Mouse (Mus musculus) layer of hippocampus, postnatal 25 days (tissue): ENCODE results near the gene Pkp2. TPM values are rescaled to one million over a fixed set of nuclear protein-coding genes. Genes with fewer than 3 reads are reported as not detected.
"Not testable (repeated sequence)": the region's sequence is repeated elsewhere in the genome, so short reads cannot be mapped to it uniquely, and the experiment has no call there.

ENCODE experiments used
- DNase-seq, 2 experiments: peaks; one replicate each; pipeline ENCODE4 v3.0.0; 2022; ENCODE audit warnings: mixed read lengths in 2 of 2, low spot score in 1 of 2; ENCODE audit errors: extremely low spot score in 1 of 2
- total RNA-seq, 2 experiments: library from RNA; stranded (reverse); gene quantifications; 2 replicates each; pipeline ENCODE4 v1.2.3; 2021

Gene Pkp2
- total RNA-seq: 10 to 100 TPM; 43.7 to 44.9 TPM

DNA sequence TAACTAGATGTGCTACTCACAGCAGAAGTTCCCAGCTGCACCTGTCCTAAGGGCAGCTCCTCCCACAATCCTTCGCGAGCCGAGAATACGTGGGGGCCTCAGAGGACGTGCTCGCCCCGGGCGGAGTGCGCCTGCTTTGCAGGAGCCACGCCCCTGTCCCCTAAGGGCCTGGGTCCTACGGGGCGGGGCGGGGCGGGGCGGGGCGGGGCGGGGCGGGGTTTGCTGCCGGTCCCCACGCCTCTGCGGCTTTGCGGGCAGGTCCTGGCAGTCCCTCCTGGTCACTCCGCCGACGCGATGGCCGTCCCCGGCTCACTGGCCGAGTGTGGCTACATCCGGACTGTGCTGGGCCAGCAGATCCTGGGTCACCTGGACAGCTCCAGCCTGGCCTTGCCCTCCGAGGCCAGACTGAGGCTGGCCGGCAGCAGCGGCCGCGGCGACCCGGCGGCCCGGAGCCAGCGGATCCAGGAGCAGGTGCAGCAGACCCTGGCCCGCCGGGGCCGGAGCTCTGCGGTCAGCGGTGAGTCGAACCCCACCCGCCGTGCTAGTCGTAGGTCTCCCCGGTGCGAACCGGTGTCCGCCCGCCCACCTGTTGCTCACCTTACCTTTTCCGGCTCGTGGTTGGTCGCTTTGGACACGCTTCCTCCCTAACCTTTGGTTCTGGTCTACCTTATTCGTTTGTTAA, at the start of gene Pkp2:
TSS of gene Pkp2 (plus strand) at position 240 of the 682 bp plus-strand sequence.
- peak in 1 of 2 experiments; percentile 45 for DNase-seq

DNA sequence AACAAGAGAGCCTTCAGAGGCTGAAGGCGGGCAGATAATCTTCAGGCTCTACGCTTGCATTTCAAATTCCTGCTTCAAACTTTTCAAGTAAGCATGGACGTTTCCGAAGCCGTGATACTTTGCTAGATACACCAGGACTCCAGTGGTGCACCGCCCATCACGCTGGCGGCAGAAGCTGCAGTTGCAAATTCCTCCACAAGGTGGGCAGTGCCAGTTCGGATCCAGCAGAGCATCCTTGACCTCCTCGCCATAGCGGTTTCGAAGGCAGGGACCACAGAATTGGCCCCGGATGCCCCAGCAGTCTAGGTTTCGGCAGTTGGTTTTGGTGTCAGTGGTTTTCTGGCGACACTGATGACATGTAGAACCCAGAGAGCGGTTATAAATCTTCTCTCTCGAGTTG, 15.7 kb upstream of the Pkp2 start:
- DNase-seq: no peak

DNA sequence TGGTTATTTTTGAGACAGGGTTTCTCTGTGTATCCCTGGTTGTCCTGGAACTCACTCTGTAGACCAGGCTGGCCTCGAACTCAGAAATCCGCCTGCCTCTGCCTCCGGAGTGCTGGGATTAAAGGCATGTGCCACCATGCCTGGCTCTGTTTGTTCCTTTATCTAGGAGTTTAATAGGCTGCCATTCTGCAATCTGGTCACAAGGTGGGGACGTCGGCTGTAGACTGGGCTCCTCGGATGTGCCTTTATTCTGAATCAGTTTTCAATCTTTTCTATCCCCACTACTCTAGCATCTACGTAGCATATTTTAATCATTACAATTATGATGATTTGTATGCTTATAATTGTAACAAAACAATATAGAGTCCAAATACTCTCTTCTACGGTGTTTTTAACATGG, 11.1 kb upstream of the Pkp2 start:
- not testable (repeated sequence) for DNase-seq

DNA sequence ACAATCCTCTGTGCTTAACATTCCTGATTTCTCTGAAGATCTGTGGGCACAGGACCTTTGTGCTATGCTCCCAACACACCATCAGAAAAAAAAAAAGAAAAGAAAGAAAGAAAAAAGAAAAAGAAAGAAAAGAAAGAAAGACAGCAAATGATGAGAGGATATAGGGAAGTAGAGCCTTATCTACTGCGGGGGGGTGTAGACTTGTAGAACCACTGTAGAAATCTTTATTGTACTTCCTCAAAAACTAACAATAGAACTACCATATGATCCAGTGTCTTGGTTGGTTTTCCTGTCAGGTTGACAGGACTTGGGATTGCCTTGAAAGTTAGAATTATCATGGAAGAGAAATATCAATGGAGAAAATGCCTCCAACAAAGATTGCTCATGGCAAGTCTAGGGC, 8.5 kb upstream of the Pkp2 start:
- DNase-seq: no peak

DNA sequence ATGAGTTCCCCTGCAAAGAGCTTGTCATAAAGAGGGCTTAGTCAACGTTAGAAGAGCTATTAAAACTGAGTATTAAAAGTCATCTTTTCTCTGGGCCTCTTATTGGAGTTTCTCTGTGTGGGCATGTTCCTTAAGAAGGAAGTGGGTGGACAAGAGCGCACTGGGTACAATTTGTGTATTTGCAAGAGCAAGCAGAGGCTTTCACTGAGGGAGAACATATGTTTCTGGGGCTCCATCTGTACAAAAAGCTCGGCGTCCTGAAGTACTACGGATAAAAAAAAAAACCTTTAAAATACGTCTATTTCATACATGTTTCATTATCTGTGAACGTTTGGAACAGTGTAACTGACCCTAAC, 417 bp upstream of the Pkp2 start:
- no peak for DNase-seq

DNA sequence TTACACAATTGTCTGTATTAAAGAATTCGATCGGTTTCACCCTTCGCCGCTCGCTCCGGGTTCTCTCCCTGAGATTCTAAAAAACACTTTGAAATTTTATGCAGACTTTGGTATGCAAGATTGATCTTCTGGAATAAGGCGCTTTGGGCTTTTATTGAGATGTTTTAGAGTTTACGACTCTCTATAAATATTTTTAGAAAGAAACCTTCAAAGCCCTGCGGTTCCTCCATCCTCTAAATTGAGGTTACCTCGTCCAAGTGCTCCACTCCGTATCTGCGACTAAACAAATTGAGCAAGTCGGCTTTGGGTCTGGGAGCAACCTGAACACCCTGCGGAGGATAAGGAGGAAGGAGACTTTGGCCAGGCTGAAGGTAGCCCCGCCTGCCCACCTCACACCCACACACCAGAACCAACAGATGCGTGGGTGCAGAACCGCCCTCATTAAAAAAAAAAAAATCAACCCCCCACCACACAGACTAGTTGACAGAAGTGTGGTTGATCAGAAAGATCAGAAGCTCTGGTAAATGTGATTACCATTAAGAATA, 715 bp downstream of the Pkp2 start:
- no peak for DNase-seq

DNA sequence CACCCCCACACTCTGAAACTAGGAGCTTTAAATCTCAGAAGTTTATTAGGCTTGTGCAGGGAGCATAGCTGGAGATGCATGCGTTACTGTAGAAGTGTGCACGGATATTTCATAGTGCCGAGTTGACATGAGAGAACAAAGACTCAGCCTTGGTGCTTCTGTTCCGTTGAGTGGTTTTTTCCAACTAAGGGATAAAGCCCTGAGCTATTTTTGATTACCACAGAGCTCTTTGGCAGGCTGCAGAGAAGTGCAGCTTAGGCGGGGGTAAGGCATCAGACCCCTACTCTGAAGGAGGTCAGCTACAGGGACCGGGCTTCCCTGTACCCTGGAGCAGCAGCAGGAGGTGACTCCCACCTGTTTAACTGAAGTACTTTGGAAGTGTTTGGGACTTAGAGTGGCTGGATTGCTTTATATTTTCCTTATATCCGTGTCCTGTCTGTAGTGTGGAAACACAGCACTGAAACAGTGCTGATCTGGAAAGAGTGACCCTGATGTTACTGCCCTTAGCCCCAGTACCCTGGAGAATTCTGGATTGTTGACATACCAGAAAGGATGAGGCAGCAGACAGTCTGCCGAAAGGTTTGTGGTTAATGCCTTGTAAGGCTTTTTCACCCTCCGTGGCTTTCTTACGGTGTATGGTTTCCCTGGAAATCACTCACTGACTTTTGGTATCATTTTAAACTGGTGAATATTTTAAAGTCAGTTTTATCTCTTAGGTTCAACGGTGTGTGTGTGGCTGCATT, 2.7 kb downstream of the Pkp2 start:
- no peak for DNase-seq

DNA sequence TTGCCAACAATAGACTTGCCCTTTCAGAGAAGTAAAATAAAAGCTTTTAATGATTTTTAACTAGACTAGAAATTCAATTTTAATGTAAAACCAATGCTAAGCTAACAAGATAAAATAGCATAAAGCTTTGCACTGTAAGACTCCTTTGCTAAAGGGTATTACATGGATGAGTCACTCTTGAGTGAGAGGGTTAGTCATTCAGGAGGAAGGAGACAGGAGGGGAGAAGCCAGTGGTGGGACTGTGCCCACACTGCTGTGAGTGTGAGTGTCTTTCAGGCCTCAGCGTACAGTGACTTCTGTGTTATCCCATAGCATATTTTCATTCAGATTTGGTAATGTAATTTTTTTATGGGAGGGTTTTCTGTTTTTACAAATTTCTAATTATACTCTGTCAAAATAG, 3.8 kb downstream of the Pkp2 start:
- no peak for DNase-seq

DNA sequence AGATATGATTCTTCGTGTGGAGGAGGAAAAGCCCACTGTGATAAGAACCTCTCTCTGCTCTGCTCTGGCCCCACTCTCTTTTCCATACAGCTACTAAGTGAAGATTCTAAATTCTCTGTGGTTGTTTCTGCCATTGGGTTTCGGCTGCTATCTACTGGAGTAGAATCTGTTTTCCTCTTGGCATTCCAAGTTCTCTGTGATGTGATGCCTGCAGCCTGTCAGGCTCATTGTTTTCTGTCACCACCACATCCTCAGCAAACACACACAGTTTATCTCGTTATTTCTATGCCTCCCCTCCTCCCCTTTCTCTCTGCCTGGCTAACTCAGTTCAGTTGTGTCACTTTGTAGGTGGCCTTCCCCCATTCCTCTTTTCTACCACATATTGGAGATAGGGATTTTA, 6.7 kb downstream of the Pkp2 start:
- no peak for DNase-seq

DNA sequence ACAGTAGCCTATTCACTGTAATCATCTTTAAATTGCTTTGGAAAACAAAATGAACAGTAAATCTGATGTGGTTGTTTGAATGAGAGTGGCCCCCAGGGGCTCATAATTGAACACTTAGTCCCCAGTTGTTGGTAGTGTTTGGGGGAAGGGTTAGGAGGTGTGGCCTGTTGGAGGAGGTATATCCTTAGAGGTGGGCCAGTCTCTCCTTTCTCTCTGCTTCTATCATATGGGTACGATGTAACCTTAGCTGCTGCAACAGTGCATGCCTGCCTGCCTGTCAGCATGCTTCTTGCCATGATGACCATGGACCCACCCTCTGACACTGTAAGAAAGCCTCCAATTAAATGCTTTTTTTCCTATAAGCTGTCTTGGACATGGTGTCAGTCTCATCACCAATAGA, 9.5 kb downstream of the Pkp2 start:
- DNase-seq: no peak

DNA sequence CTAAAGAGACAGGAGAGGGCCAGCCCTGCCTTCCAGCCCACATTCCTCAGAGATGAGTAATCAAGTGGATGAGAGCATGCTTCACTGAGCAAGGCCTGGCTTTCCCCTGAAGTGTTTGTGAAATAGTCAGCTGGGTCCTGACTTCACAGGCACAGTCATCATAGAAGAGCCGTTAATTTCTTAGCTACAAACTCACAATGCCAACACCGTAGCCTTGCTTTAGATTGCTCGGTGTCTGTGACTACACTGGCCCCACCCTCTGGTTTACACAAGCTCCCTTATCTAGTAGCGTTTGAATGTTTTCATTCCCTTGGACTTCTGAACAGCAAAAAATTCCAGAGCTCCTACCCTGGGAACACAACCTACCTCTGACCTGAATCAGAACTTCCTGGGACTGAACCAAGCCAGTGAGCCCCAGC, 11.4 kb downstream of the Pkp2 start:
- DNase-seq: no peak

DNA sequence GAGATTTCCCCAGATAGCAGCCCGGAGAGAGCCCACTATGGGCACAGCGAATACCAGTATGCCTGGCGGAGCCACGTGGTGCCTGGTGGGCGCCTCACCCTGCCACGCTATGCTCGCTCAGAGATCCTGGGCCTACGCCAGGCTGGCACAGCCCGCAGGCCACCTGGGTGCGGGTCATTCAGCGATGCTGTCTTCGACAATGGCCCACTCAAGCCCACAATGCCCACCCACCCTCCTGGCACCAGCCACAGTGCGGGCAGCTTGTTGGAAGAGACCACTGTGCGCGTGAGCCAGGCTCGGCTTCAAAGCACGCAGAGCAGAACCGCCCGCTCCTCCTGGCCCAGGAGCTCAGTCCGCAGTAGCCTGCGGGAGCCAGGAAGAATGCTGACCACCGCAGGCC, 12.7 kb downstream of the Pkp2 start:
- DNase-seq: peak; percentile 22 to 28

DNA sequence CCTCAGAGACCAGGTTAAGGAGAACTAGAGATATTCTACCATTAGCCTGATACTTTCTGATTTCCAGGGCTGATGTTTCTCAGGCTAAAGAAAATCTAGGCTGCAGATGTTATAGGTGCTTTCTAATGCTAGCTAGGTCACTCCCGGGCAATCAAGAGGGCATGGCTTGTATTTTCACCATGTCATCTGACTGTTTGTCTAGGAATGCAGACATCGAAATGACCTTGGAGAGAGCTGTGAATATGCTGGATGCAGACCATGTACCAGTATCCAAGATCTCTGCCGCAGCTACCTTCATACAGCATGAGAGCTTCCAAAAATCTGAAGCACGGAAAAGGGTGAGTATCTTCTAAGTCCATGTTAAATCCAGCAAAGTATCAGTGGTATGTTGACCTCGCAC, 17.3 kb downstream of the Pkp2 start:
- DNase-seq: no peak

DNA sequence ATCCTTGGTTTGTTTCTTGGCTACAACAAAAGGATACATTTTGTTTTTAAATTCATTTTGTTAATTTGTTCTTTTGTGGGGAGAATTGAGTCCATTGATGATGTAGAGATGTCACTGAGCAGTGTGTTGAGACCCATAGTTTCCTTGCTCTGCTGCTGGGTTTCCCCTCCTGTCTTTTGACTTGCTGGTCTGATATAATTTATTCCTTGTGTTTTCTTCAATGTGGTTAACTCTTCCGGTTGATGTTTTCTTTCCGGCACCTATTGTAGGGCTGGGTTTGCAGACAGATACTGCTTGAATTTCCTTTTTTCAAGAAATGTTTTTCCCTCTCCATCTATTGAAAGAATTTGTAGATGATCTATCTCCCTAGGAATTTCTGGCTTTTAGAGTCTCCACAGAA, 20.8 kb downstream of the Pkp2 start:
- DNase-seq: no peak

DNA sequence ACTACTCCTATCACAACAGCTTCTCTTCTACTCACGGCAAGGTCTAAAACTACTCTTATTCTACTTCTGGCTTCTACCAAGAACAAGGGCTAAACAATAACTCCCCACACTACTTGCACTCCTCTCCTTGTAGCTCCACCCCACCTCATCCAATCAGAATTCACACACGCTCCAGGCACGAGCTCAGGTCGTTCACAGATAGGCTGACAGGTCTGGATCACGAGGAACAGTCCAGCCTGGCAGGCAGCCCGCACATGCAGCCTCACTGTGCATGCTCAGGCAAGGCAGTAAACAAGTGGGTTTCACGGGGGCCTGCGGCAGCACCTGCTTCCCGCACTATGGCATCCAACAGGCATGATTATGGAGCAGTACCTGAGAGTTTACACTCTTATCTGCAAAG, 23.6 kb downstream of the Pkp2 start:
- not testable (repeated sequence) for DNase-seq

DNA sequence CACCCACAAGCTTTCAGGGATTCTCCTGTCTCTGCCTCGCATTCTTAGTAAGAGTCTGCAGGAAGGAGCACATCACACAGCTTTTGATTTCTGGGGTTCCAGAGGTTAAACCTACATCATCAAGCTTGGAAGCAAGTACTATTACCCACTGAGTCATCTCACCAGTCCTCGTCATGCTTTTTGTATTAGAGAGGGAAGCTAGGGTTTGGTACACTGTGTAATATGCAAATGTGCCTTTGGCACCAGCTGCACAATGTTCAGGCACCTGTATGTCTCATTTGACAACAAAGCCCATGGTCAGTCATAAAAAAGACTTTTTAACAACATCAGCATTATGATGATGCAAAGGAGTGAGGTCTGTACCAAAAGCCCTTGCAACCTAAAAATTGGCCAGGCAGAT, 25.2 kb downstream of the Pkp2 start:
- DNase-seq: no peak

DNA sequence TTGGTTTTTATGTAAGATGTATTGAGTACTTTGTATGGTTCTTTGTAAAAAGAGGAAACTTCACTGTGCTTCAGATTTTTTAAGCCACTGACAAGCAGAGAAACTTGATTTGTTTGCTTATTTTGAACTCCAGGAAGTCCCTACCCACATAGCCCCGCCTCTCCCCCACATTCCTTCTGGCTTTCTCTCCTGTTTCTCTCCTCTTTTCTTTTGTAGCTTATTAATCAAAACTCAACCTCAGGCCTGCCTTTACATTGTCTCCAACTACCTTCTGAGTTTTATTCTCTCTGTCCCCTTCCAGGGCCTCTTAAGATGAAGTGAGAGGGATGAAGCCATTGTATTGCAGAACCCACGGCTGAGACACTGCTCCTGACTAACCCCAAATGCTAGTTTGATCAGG, 31.6 kb downstream of the Pkp2 start:
- no peak for DNase-seq

DNA sequence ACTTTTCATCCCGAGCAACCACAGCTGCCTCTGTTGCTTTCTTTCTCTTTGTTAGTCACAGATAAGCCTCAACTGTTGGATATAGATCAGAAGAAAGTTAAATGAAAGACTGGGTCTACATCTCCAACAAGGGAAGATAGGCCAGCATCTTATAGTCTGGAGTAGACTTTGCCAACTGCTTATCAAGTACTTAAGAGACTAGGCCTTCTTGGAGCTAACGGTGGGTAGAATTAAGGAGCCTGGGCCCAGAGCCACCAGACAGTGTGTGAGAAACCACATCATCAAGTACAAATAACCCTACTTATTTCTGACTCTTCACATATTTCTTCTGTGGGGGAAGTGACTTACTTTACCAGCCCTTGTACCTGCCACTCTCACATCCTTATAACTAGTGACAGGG, 37.4 kb downstream of the Pkp2 start:
- no peak for DNase-seq

DNA sequence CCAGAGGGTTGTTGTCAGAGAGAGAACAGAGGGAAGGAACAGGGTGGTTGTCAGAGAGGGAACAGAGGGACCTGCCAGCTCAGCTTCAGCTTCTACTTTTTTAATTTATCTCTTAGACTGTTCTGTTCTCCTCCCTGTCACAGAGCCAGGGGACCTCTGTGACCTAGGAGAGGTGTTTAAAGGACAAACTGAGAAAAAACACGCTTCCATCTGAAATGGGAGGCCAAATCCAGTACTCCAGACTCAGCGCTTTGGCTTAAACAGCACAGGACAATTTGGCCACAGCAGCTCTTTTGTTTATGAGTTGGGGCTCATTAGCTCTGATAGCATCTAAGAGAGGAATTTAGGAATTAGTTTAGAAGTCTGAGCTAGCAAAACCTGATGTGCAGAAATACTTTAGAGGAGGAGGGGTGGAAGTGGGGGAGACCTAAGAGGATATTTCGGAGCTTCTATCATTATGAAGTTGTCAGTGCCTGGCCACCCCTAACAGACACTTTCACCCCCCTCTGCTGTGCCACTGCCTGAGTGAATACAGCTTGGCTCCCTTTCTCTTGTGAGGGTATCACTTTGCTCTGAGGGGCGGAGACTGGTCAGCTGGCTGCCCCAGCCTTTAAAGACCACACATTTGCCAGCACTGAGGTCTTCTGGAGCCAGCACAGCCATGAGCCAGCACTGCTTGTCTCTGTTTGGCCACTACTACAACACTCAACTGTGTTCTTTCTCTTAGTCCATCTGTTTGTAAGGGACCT, 40.4 kb downstream of the Pkp2 start:
- no peak for DNase-seq

DNA sequence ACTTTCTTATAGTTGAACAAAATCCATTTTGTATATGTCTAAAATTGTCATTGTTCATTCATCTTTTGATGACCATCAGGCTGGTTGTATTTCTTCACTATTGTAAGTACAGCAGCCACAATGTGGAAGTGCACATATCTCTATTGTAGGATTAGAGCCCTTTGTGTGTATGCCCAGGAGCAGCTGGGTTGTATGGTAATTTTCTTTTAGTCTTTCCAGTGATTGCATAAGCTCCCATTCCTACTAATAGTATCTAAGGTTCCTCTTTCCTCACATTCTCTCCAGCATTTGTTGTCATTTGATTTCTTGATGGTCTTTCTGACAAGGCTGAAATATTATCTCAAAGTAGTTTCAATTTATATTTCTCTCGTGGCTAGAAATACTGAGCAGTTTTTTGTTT, 42.1 kb downstream of the Pkp2 start:
- no peak for DNase-seq

DNA sequence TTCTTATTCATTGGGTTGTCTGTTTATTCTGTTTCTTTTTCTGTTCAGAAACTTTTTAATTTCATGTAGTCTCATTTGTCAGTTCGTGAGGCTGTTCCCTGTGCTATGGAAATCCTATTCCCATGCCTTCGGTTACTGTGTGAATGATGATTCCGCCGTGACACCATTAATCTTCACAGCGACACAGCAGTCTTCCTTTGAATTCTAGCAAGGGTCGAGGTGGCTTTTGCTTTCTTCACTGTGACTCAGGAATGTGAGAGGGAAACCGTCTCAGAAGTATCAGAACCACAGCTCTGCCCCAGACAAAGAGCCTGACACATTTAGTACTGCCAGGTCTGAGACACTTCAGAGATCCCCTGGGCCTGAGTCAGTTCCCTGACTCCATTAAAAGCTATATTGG, 42.8 kb downstream of the Pkp2 start:
- no peak for DNase-seq
